Mouse (Mus musculus) lung, embryonic 16.5 days (tissue): Measurements from ENCODE around the gene Ndufb4. TPM values are rescaled to one million over a fixed set of nuclear protein-coding genes. Genes with fewer than 3 reads are reported as not detected.
"Not testable (repeated sequence)": the region's sequence is repeated elsewhere in the genome, so short reads cannot be mapped to it uniquely, and the experiment has no call there.

Experiments
- ATAC-seq: fragments of 200-750 bp; cut with Nextera tagmentation; 2 replicates; pipeline ENCODE4 v1.8.0; 2017; ENCODE audit warnings: low read depth, mild to moderate bottlenecking, moderate library complexity
- H3K27ac ChIP-seq: fragments of 300-500 bp; sonication (generic); 2 replicates; pipeline ENCODE4 v1.5.1; 2014; ENCODE audit warnings: mild to moderate bottlenecking, control low read depth, low read length
- H3K27me3 ChIP-seq: fragments of 300-500 bp; sonication (generic); 2 replicates; pipeline ENCODE4 v1.6.1; 2014; ENCODE audit warnings: low read depth, low read length, mixed read lengths; ENCODE audit not compliant: control insufficient read depth, insufficient read depth
- H3K36me3 ChIP-seq: fragments of 300-500 bp; sonication (generic); 2 replicates; pipeline ENCODE4 v1.6.1; 2014; ENCODE audit warnings: low read length; ENCODE audit not compliant: control insufficient read depth, insufficient read depth
- H3K4me1 ChIP-seq: fragments of 300-500 bp; sonication (generic); replicated peaks from 2 replicates; pipeline ENCODE4 v1.6.1; 2014; ENCODE audit warnings: low read length, mixed read lengths; ENCODE audit not compliant: control insufficient read depth, insufficient read depth
- H3K4me2 ChIP-seq: fragments of 300-500 bp; sonication (generic); 2 replicates; pipeline ENCODE4 v1.6.1; 2014; ENCODE audit warnings: low read depth, low read length, control low read depth
- H3K4me3 ChIP-seq: fragments of 300-500 bp; sonication (generic); 2 replicates; pipeline ENCODE4 v1.5.1; 2014; ENCODE audit warnings: mild to moderate bottlenecking, low read length, control low read depth
- H3K9ac ChIP-seq: fragments of 300-500 bp; sonication (generic); 2 replicates; pipeline ENCODE4 v1.6.1; 2014; ENCODE audit warnings: low read length, control low read depth
- H3K9me3 ChIP-seq: fragments of 300-500 bp; sonication (generic); 2 replicates; pipeline ENCODE4 v1.6.1; 2016; ENCODE audit warnings: low read length; ENCODE audit not compliant: control insufficient read depth
- WGBS: fragments of 180-500 bp; shearing (Covaris S2); extraction: QIAGEN DNeasy Blood & Tissue Kit; methylation state at CpG from one replicate; pipeline ENCODE4 v1.1.7; 2014; 5-methylcytosine and 5-hydroxymethylcytosine counted together
- polyA plus RNA-seq: library from polyadenylated mRNA; unstranded; fragments of >200 nt; fragmentation: Nextera tagmentation; extraction: Ambion mirVana; gene quantifications from 2 replicates; pipeline ENCODE4 v1.2.1, GENCODE M21; 2015

Gene Ndufb4
- 50.0 and 63.8 TPM in 2 replicates for polyA plus RNA-seq

GRCm38 (mm10) chr16:37653731-37654657, at the start of gene Ndufb4:
TSS of gene Ndufb4 (minus strand) at chr16:37654453.
- H3K4me3 ChIP-seq: peak within 1 kb of the TSS; percentile 73
- under 1% methylated on average over 48 of the region's 58 CpGs for WGBS

GRCm38 (mm10) chr16:37703884-37704283, 49.6 kb upstream of the Ndufb4 start:
- Histone ChIP-seq H3K4me3 (no peak overlapping the region), H3K4me2 (no peak overlapping the region), H3K36me3 (no peaks in the 10 kb centered on the region), H3K9ac (no peak overlapping the region), H3K27ac (no peak overlapping the region), H3K9me3 (0 out of 2 replicates have a peak, but pooled peaks cover under 1% of the 10 kb centered on the region), H3K27me3 (no peaks in the 10 kb centered on the region), H3K4me1 (no peaks in the 10 kb centered on the region)
- WGBS: 59% methylated on average over 5 of the region's 5 CpGs
- ATAC-seq: no peak

More at GRCm38 (mm10) chr16:37653731-37654657, at the start of gene Ndufb4:
- peak within 1 kb of the TSS; percentile 69 for H3K4me2 ChIP-seq
- H3K9ac ChIP-seq: peak within 1 kb of the TSS; percentile 93
- no peaks in the 10 kb centered on the region for H3K9me3 ChIP-seq
- H3K4me1 ChIP-seq: peaks cover 12% of the 10 kb centered on the region
- no peaks in the 10 kb centered on the region for H3K36me3 ChIP-seq
- H3K27me3 ChIP-seq: no peaks in the 10 kb centered on the region
- ATAC-seq: peak; percentile 97
- peak within 1 kb of the TSS; percentile 74 for H3K27ac ChIP-seq

- not testable (repeated sequence) for H3K4me2 ChIP-seq, H3K9ac ChIP-seq, H3K36me3 ChIP-seq, H3K4me3 ChIP-seq, H3K27ac ChIP-seq, H3K4me1 ChIP-seq, H3K9me3 ChIP-seq, H3K27me3 ChIP-seq, ATAC-seq
Measured at GRCm38 (mm10) chr16:37700071-37700470, 45.8 kb upstream of the Ndufb4 start.

GRCm38 (mm10) chr16:37698767-37699166, 44.5 kb upstream of the Ndufb4 start:
- H3K36me3 ChIP-seq: no peaks in the 10 kb centered on the region
- H3K27me3 ChIP-seq: no peaks in the 10 kb centered on the region
- H3K4me3 ChIP-seq: no peak overlapping the region
- no peak overlapping the region for H3K9ac ChIP-seq
- no peak for ATAC-seq
- no peaks in the 10 kb centered on the region for H3K4me1 ChIP-seq
- no peak overlapping the region for H3K4me2 ChIP-seq
- WGBS: 90% methylated on average over 6 of the region's 6 CpGs
- 0 out of 2 replicates have a peak, but pooled peaks cover 3% of the 10 kb centered on the region for H3K9me3 ChIP-seq
- no peak overlapping the region for H3K27ac ChIP-seq

GRCm38 (mm10) chr16:37697271-37697670, 43.0 kb upstream of the Ndufb4 start:
- 91% methylated on average over 5 of the region's 5 CpGs for WGBS
- H3K4me2 ChIP-seq: no peak overlapping the region
- no peak overlapping the region for H3K27ac ChIP-seq
- no peak for ATAC-seq
- H3K4me3 ChIP-seq: no peak overlapping the region
- no peak overlapping the region for H3K9ac ChIP-seq
- H3K9me3 ChIP-seq: 0 out of 2 replicates have a peak, but pooled peaks cover 3% of the 10 kb centered on the region
- H3K27me3 ChIP-seq: no peaks in the 10 kb centered on the region
- H3K36me3 ChIP-seq: no peaks in the 10 kb centered on the region
- H3K4me1 ChIP-seq: no peaks in the 10 kb centered on the region

GRCm38 (mm10) chr16:37690932-37691730, 36.9 kb upstream of the Ndufb4 start:
- H3K9me3 ChIP-seq: no peaks in the 10 kb centered on the region
- no peak overlapping the region for H3K9ac ChIP-seq
- peaks cover 10% of the 10 kb centered on the region for H3K4me1 ChIP-seq
- peak; percentile 30; the same call in 1 of the 2 replicates for ATAC-seq
- no peak overlapping the region for H3K27ac ChIP-seq
- H3K36me3 ChIP-seq: no peaks in the 10 kb centered on the region
- WGBS: 67% methylated on average over 12 of the region's 12 CpGs
- no peaks in the 10 kb centered on the region for H3K27me3 ChIP-seq
- no peak overlapping the region for H3K4me2 ChIP-seq
- H3K4me3 ChIP-seq: no peak overlapping the region

GRCm38 (mm10) chr16:37690465-37690864, 36.2 kb upstream of the Ndufb4 start:
- Histone ChIP-seq H3K27me3 (no peaks in the 10 kb centered on the region), H3K36me3 (no peaks in the 10 kb centered on the region), H3K4me3 (no peak overlapping the region), H3K4me1 (peaks cover 11% of the 10 kb centered on the region), H3K4me2 (no peak overlapping the region), H3K9me3 (no peaks in the 10 kb centered on the region), H3K9ac (no peak overlapping the region), H3K27ac (no peak overlapping the region)
- 67% methylated on average over 6 of the region's 6 CpGs for WGBS
- no peak for ATAC-seq

GRCm38 (mm10) chr16:37689934-37690333, 35.7 kb upstream of the Ndufb4 start:
- H3K9ac ChIP-seq: no peak overlapping the region
- H3K27me3 ChIP-seq: no peaks in the 10 kb centered on the region
- no peak overlapping the region for H3K27ac ChIP-seq
- no peak overlapping the region for H3K4me3 ChIP-seq
- no peak overlapping the region for H3K4me2 ChIP-seq
- H3K9me3 ChIP-seq: no peaks in the 10 kb centered on the region
- ATAC-seq: peak; percentile 55
- WGBS: 24% methylated on average over 10 of the region's 10 CpGs
- peaks cover 14% of the 10 kb centered on the region for H3K4me1 ChIP-seq
- H3K36me3 ChIP-seq: no peaks in the 10 kb centered on the region
